Mouse (Mus musculus) c-Kit-positive CD71-positive TER-119-negative erythroid progenitor cells, embryonic 14.5 days (primary cell): ENCODE data around the gene C5ar2.
"Not testable (repeated sequence)": the region's sequence is repeated elsewhere in the genome, so short reads cannot be mapped to it uniquely, and the experiment has no call there.

Experiments used
- DNase-seq: peaks from one replicate; pipeline ENCODE4 v3.0.0-alpha.2; 2013; ENCODE audit warnings: low read depth

The C5ar2 gene

GRCm38 (mm10) chr7:16255963-16256362 lies 12.0 kb upstream of the C5ar2 start:
- not testable (repeated sequence) for DNase-seq

- DNase-seq: no peak
These were observed 10.2 kb upstream of the C5ar2 start for GRCm38 (mm10) chr7:16254195-16254594.

- DNase-seq: no peak
These were observed 6.7 kb upstream of the C5ar2 start for GRCm38 (mm10) chr7:16250687-16251086.

- DNase-seq: no peak
These were observed 2.0 kb upstream of the C5ar2 start for GRCm38 (mm10) chr7:16245958-16246357.

GRCm38 (mm10) chr7:16242198-16242597 lies 1.8 kb downstream of the C5ar2 start:
- no peak for DNase-seq

GRCm38 (mm10) chr7:16241787-16242186 lies 2.2 kb downstream of the C5ar2 start:
- no peak for DNase-seq

- DNase-seq: peak; percentile 42
These were observed 3.0 kb downstream of the C5ar2 start for GRCm38 (mm10) chr7:16240978-16241303.

GRCm38 (mm10) chr7:16240281-16240977 lies 3.5 kb downstream of the C5ar2 start:
- peak; percentile 56 for DNase-seq

GRCm38 (mm10) chr7:16239554-16239997 lies 4.4 kb downstream of the C5ar2 start:
- DNase-seq: no peak

- DNase-seq: no peak
These were observed 14.1 kb downstream of the C5ar2 start for GRCm38 (mm10) chr7:16229869-16230268.

GRCm38 (mm10) chr7:16221582-16222272 lies 22.2 kb downstream of the C5ar2 start, which contains the start of gene Dhx34:
Gene Dhx34 (minus strand): TSS chr7:16222037.
- peak; percentile 97 for DNase-seq

GRCm38 (mm10) chr7:16213986-16214385 lies 30.0 kb downstream of the C5ar2 start:
- DNase-seq: no peak

GRCm38 (mm10) chr7:16213196-16213595 lies 30.8 kb downstream of the C5ar2 start:
- no peak for DNase-seq

- DNase-seq: no peak
These were observed 33.0 kb downstream of the C5ar2 start for GRCm38 (mm10) chr7:16210862-16211365.

- no peak for DNase-seq
These were observed 34.9 kb downstream of the C5ar2 start for GRCm38 (mm10) chr7:16208781-16209665.

- no peak for DNase-seq
These were observed 36.5 kb downstream of the C5ar2 start for GRCm38 (mm10) chr7:16207496-16207895.

- no peak for DNase-seq
These were observed 36.9 kb downstream of the C5ar2 start for GRCm38 (mm10) chr7:16207076-16207475.

GRCm38 (mm10) chr7:16204791-16205190 lies 39.2 kb downstream of the C5ar2 start:
- DNase-seq: no peak

GRCm38 (mm10) chr7:16203505-16203903 lies 40.5 kb downstream of the C5ar2 start:
- no peak for DNase-seq

- no peak for DNase-seq
These were observed 41.0 kb downstream of the C5ar2 start for GRCm38 (mm10) chr7:16202756-16203504.

GRCm38 (mm10) chr7:16201136-16201535 lies 42.8 kb downstream of the C5ar2 start:
- DNase-seq: no peak

- DNase-seq: no peak
These were observed 45.4 kb downstream of the C5ar2 start for GRCm38 (mm10) chr7:16198540-16198939.
